Mouse (Mus musculus): Measurements from ENCODE around the gene Sesn2.
"Not testable (repeated sequence)": the region's sequence is repeated elsewhere in the genome, so short reads cannot be mapped to it uniquely, and the experiment has no call there.

Sesn2 gene

DNA sequence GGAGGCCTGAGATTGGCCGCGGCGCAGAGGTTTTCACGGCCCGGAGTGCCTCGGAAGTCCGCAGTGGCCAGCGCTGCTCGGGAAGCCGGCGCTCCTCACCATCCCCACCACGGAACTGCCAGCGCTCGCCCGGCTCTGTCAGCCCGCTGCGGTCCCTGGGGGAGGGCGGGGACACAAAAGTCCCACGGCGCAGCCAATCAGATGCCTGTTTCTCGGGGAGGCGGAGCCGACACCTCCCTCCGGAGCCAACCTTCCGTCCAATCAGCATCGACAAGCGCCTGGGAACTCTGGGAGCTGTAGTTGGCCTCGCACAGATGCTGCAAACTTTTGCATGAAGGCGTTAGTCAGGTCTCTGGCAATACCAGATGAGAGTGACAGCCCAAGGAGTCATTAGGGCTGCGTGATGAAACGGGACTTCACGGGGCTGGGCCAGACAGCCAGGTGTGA is at the start of gene Sesn2:
Gene Sesn2 (minus strand): TSS at position 150 of the 447 bp plus-strand sequence.
- DNase-seq, result peak; percentile 97

DNA sequence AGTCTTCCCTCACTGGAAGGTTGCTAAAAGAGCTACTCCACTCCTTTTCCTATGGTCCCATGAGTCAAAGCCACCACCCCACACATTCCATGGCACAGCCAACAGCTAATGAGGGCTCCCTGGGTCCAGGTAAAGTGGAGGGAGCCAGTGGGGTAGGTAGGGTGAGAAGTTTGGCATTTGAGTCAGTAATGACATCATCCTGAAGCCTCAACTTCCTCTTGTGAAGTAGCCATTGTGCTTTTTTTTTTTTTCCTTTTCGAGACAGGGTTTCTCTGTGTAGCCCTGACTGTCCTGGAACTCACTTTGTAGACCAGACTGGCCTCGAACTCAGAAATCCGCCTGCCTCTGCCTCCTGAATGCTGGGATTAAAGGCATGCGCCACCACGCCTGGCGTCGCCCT is 45.2 kb upstream of the Sesn2 start:
- not testable (repeated sequence) for DNase-seq

DNA sequence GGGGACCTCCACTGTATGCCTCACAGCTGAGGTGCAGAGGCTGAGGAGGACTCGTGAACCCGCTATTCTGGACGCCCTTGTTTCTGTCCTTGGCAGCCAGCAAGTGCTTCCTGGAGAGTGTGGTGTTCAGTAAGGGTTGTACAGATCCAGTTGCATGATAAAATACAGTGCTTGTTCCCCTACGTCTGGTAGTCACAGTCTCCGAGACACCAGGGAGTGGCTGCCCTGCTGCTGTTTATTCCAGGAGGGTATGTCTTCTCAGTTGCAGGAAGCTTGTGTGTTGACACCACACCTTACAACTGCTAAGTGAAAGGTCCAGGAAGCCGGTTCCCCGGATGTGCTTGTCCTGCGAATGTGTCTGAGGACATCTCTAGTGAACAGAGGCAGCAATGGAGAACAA is 44.4 kb upstream of the Sesn2 start:
- peak; percentile 14 for DNase-seq

DNA sequence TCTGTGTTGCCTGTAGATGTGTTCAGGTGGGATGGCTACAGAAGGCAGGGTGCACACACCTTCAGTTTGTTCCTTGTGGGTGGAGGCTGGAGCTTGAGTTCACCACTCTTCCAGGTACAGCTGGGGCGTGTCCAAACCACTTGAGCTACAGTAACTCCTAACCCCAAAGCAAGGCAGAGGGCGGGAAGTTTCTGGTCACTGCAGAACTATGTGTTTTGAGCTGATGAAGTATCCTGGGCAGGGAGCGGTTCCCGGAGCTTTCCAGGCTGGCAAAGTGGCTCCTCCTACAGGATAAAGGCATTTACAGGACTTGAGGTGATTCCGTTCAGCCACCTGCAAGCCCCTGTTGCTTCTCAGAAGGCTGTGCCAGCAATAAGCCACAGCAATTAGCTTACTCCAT is 43.9 kb upstream of the Sesn2 start:
- DNase-seq, result peak; percentile 42

DNA sequence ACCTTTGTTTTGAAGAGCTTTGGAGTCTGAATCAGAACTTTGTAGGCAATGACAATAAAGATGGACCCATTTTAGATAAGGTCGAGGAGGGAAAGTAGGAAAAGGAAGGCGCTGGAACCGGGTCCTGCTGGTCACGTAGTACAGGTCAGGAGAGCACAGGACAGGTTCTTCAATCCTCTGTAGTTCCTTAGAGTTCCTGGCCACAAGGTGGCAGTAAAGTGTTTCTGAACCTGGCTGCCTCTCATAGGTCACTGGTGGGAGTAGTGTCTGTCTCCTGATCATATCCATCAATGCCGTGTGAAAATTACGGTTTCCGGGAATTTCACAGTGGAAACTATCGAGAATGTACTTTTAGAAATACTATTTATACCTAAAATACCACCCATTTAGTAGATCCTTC is 35.5 kb upstream of the Sesn2 start:
- peak; percentile 84 for DNase-seq

DNA sequence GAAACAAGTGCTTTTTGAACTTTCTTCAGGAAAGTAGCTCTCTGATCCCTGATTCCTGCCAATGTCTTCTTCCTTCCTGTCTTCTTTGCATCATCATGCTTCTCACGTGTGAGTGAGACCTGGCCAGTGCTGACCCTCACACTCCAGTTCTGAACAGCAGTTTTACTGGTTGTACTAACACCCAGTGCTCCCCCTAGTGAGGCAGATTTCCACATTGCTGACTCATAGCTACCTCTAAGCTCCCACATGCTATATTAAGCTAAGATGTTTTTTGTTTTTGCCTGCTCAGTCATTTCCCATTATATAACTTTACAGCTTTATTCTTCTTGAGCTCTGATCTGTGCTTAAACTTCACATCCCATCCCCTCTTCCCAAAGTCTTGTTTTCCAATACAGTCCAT is 32.4 kb upstream of the Sesn2 start:
- DNase-seq, result no peak

DNA sequence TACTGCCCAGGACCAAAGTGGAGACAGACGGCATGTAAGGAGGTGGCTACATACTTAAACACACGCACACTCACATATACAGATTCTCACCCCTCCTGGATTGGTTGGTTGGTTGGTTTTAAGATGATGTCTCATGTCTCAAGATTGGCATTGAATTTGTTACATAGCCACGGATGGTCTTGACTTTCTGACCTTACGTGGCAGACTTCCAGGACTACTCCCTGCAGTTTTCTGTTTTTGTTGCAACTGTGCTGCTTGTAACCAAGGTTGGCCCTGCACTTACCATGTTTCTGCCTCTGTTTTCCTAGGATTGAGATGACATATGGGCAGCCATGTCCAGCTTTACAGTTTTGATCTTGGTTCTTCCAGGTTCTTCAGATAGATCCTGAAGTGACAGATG is 31.1 kb upstream of the Sesn2 start:
- DNase-seq, result no peak

DNA sequence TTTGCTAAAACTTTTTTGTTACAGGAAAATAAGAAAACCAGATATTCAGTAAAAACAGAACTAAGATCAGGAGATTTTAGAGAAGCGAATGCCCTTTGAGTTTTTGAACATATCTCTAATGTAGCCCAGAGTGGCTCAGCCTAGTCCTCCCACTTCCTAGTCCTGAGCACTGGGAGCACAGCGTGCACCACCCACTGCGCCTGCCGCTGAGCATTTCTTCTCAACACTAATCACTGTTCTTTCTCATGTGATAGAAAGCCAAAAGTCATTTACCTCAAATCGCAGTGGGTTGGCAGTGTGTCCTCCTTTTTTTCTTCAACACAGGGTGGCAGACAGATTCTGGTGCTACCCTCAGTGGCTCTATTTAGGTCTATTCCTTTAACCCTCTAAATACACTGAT is 29.2 kb upstream of the Sesn2 start:
- no peak for DNase-seq

DNA sequence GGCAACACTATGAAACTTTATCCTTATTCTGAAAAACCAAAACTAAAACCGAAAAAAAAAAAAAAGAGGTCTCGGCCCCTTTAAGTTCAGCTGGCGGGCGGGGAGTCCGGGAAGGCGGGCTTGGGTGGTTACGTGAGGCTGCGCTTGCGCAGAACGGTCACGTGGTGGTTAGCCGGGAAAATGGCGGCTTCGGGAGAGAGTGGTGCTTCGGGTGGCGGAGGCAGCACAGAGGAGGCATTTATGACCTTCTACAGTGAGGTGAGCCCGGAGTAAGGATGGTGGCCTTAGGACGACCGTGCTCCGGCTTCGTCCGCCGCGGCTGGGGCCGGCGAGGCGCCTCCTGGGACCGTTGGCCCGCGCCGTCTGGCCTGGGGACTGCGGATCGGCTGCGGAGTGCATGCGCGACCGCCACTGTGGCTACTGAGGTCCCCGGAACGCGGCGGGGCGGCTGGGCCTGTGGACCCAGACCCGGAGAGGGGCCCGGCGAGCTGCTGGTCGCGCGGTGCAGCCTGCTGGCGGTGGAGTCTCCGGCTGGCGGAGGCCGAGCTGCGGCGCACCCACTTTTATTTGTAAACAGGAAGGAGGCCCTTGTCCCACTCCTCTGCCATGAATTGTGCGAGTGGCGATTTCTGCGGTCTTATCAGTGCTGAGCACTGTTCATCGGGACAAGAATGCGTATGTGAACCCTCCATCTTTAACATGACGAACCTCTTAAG is 25.3 kb upstream of the Sesn2 start, which contains the start of gene Dnajc8:
Gene Dnajc8 (plus strand): TSS at position 145 of the 716 bp plus-strand sequence.
- peak; percentile 97 for DNase-seq

DNA sequence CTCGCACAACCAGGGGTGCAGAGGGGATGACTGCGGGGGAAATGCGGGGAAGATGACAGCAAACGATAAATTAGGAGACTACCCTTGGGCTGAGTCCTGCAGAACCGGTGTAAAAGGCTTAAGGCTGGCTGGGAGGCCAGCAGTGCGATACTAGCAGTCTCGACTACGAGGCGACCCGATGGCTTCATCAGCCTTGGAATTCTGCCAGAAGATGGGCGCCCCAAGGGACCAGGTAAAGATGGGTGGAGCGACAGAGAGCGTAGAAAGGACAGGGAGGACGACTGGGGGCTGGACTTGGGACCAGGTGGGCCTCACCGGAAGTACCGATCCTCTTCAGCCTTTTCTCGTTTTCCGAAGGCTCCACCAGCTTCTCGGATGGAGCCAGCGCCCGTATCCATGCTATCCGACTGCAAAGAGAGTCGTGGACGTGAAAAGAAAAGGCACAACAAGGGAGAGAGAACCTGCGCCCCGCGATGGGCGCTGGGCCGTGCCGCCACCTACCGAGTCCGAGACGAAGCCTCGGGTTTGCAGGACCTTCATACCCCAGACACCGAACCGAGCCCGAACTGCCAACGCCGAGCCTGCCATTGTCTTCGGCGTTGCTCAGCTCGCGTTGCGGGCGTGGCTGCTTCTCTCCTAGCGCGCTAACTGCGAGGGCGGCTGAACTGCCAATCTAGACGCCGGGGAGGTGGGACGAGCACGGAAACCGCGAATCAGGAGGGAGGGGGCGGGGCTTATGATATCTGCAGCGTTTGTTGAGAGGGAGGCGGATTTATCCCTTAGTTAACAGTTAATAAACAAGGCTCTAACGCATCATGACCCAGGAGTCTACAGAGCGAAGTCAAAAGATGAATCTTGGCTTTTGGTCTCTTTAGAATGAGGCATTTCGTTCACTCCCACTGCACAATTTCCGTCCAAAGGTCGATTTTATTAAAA is 22.9 kb upstream of the Sesn2 start, which contains the start of gene Atpif1:
Gene Atpif1 (minus strand): TSS at position 679 of the 936 bp plus-strand sequence.
- peak; percentile 91 for DNase-seq

DNA sequence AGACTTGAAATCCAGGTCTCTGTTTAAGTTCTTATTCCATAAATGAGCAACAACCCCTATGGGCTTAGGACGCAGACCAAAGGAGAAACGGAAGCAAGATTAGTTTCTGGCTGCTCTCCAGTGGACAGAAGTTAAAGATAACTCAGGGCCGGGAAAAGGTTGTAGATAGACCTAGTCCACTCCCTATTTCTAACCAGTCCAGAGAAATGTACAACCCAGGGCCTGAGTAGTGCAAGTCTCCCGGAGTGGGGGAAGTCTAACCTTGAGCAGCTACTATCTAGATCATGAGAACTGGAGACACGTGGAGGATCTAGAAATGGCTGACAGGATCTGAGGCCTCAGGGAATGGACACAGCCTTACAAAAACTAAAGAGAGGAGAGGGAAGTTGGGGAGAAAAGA is 22.2 kb upstream of the Sesn2 start:
- DNase-seq, result no peak

DNA sequence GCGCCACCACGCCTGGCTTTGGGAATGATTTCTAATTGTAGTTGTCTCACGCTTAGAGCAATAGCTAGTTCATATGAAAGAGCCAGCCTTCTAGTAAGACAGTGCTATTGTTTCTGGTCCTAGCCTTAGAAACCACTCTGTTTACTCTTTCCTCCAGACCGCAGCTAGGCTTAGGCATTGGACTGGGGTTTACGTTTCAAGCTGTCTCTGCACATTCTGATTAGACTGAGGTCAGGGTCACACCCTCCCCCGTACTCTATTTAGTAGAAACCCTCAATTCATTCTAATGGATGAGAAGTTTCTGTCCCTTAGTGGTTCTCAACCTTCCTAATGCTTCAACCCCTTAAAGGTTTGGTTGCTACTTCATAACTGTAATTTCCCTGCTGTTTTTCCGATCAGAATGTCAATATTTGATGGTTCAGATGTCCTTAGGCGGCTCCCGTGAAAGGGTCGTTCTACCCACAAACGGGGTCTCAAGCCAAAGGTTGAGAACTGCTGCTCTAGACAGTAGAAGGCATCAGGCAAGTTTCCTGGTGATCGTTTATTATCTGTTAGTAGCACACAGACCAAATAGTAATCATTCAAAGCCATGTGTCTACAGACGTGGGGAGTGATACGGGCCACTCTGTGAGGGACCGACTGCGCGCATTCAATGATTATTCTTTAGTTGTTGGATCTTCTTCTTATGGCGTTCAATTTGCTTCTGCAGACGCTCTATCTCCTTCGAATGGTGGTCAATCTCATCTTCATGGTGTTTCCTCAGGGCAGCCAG is 19.9 kb upstream of the Sesn2 start:
- DNase-seq, result no peak

DNA sequence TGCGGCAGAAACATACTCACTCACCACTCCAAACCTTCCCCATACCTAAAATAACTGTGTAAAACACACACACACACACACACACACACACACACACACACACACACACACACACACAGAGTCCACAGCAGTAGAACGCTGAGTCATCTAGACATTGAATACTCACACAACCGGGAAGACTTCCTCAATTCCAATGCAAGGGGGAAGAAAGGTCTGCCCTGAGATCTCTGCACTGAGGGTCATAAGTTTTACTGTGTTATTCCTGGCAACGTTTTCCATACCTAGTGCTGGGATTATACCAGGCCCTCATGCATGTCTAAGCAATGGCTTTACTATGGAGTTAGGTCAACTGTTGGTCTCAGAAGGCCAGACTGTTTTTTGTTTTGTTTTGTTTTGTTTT is 19.0 kb upstream of the Sesn2 start:
- no peak for DNase-seq

DNA sequence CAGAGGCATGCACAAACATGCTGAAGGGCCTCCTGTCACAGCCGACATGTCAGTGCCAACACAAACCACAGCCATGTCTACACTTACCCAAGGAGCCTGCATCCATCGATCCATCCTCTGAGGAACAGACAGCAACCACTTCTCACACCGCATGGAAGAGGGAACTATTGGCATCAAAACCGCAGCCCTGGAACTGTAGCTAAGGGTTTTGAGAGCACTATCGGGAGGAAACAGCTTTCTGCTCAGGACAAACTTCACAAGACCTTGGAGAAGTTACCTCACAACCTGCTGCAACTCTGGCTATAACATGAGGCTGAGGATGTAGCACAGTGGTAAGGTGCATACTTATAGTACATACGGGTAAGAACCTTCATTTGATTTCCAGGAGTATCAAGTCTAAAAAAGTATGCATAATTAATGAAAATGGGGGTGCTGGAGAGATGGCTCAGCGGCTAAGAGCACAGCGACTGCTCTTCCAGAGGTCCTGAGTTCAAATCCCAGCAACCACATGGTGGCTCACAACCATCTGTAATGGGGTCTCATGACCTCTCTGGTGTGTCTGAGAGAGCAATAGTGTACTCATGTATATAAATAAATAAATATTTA is 17.7 kb upstream of the Sesn2 start:
- DNase-seq, result no peak

DNA sequence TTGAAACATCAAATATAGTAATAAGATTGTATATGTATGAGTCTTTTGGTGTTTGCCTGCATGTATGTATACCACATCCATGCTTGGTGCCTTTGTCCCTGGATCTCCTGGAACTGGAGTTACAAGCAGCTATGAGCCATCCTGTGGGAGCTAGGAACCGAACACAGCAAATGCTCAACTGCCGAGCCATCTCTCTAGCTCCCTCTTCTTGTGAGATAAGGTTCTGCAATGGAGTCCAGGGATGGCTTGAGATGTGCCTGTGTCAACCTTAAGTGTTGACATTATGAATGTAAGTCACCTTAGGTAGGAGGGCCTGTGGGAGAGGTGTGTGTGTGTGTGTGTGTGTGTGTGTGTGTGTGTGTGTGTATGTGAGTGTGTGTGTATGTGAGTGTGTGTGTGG is 16.4 kb upstream of the Sesn2 start:
- DNase-seq, result no peak

DNA sequence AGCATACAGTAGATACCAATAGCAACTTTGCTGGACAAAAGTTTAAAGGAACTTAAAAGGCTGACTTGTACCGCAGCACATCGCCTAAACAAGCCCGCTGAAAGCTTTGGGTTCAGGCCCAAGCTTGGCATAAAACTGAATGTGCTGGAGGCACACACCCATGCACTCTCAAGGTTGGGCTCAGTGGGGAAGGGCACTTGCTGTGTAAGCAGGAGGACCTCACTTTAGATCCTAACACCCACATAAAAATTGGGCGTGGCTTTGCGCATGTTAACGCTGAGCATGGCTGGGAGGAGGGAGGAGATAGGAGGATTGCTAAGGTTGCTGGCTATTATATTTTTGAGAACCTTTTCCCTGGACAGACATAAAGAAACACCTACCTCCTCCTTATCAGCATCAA is 14.5 kb upstream of the Sesn2 start:
- DNase-seq, result no peak

DNA sequence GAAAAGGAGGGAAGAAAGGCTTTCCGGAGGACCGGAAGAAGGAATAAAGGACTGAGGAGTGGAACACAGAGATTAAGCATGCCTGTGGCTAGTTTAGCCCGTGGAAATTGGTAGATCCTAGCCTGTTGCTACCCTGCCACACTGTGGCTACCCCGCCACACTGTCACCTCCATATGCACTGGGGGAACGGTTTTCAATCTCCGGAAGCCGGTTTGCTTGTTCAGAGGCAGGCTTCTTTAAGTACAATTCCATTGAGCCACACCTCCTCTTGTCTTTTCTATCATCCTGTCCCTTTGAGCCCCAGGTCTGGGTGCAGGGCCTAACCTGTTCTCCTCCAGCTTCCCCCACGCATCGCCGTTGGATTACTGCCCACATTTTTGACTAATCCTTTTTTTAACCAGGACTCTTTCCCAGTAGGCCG is 14.0 kb upstream of the Sesn2 start:
- DNase-seq, result no peak

DNA sequence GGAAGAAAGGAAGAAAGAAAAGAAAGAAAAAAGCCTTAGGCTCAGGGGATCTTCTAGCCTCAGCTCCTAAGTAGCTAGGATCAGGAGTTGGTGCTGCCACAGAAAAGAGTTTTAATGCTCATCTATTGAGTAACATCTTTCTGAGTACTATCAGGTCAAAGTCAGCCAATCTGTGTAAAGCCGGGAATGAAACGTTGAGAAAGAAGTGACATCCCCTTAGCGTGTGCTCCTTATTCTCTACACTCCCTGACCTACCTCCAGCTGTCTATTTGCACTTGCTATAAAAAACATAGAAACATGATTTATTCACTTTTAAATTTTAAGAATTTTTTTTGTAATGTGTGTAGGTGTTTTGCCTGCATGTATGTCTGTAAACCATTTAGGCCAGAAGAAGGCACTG is 8.9 kb upstream of the Sesn2 start:
- no peak for DNase-seq

DNA sequence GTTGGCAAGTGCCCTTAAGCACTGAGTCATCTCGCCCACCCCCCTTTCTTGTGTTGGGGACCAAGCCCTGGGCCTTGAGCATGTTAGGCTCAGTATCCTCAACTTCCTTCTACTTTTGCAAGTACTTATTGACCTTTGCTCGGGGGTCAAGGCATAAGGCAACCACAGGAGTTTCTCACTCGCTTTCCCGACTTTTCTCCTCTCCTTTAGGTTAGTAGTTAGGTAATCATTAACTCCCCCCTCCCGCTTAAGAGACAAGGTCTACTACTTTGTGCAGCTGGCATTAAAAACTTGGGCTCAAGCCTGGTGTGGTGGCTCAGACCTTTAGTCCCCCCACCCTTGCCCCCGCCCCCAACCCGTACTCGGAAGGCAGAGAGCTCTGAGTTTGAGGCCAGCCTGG is 7.8 kb upstream of the Sesn2 start:
- no peak for DNase-seq

DNA sequence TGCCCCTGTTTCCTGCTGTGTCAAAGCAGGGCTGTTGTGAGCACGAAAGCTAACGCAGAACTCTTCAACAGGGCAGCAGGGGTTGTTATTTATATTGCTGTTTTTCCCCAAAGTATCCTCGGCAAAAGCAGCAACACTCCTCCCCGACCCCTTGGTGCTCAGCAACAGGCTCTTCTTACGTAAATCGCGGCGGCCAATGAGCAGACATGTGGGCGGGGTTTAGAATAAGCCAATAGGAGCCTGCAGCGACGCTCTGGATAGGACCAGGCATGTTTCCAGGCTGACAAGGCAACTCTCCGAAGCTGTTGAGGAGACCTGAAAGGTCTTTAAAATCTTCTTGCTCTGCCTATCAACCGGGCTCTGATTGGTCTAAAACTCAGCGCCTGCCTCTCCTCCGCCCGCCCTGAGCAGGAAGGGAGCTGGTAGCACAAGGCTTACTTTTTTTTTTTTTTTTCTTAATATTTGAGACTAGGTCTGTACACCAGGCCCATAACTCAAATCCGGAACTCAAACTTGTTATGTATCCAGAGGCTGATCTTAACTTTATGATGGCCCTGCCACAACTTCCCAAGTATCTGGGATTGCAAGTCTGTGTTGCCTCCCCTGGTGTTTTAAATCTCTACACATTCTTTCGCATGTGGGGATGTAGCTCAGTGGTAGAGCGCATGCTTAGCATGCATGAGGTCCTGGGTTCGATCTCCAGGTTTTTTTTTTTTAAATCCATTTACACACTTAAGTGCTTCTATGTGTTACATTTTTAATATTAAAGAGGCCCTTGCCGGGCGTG is 5.3 kb upstream of the Sesn2 start:
- DNase-seq, result peak; percentile 92

DNA sequence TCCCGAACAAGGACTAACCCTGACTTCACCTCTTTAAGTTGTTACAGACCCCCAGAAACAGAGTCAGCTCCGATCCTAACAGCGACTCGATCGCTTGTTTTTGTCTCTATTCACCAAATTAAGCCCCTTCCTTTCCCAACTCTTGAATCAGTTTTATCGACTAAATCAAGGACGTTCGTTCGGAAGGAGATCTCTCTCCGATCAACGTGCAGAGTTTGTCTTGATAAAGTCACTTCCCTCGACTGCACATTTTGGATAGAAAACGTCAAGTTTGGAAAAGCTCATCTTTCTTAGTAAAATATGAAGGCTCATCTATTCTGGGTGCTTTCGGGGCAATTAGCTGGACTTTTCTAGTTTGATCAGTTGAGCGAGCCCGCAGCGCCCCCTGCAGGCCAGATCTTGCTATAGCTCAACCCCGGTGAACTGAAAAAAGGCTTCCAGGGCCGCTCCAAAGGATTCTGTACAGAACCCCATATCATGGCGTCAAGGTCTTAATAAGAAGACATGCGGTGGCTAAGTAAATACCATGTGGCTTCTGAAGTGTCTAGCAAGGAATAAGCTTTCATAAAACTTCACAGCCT is 4.3 kb upstream of the Sesn2 start:
- DNase-seq, result peak; percentile 91
